Mouse (Mus musculus) heart, embryonic 12.5 days (tissue): ENCODE data around the gene Brinp3. TPM values are rescaled to one million over a fixed set of nuclear protein-coding genes. Genes with fewer than 3 reads are reported as not detected.
"Not testable (repeated sequence)": the region's sequence is repeated elsewhere in the genome, so short reads cannot be mapped to it uniquely, and the experiment has no call there.

Experiments used
- ATAC-seq: fragments of 200-750 bp; cut with Nextera tagmentation; 2 replicates; pipeline ENCODE4 v1.8.0; 2017; ENCODE audit warnings: moderate TSS enrichment, moderate library complexity; ENCODE audit not compliant: insufficient number of reproducible peaks, low FRiP score
- H3K27ac ChIP-seq: fragments of 300-500 bp; sonication (generic); 2 replicates; pipeline ENCODE4 v1.5.1; 2016; ENCODE audit warnings: mild to moderate bottlenecking, moderate library complexity; ENCODE audit not compliant: poor library complexity, severe bottlenecking
- H3K27me3 ChIP-seq: fragments of 300-500 bp; sonication (generic); replicated peaks from 2 replicates; pipeline ENCODE4 v1.6.1; 2016; ENCODE audit warnings: mild to moderate bottlenecking, moderate library complexity
- H3K36me3 ChIP-seq: fragments of 300-500 bp; sonication (generic); 2 replicates; pipeline ENCODE4 v1.6.1; 2016; ENCODE audit warnings: mild to moderate bottlenecking, moderate library complexity
- H3K4me1 ChIP-seq: fragments of 300-500 bp; sonication (generic); replicated peaks from 2 replicates; pipeline ENCODE4 v1.6.1; 2016; ENCODE audit warnings: mild to moderate bottlenecking
- H3K4me2 ChIP-seq: fragments of 300-500 bp; sonication (generic); 2 replicates; pipeline ENCODE4 v1.6.1; 2016; ENCODE audit warnings: mild to moderate bottlenecking, moderate library complexity
- H3K4me3 ChIP-seq: fragments of 300-500 bp; sonication (generic); 2 replicates; pipeline ENCODE4 v1.5.1; 2016; ENCODE audit warnings: mild to moderate bottlenecking
- H3K9ac ChIP-seq: fragments of 300-500 bp; sonication (generic); 2 replicates; pipeline ENCODE4 v1.6.1; 2016; ENCODE audit warnings: mild to moderate bottlenecking, moderate library complexity
- H3K9me3 ChIP-seq: fragments of 300-500 bp; sonication (generic); replicated peaks from 2 replicates; pipeline ENCODE4 v1.6.1; 2016; ENCODE audit warnings: mild to moderate bottlenecking, moderate library complexity
- WGBS: fragments of 180-500 bp; shearing (Covaris S2); methylation state at CpG from one replicate; pipeline ENCODE4 v1.1.7; 2016; 5-methylcytosine and 5-hydroxymethylcytosine counted together
- polyA plus RNA-seq: library from polyadenylated mRNA; unstranded; fragments of >200 nt; fragmentation: Nextera tagmentation; extraction: Ambion mirVana; gene quantifications from 2 replicates; pipeline ENCODE4 v1.2.1, GENCODE M21; 2016

The Brinp3 gene
- polyA plus RNA-seq, 1 experiment from 2014 or later: not detected

- H3K27ac ChIP-seq: no peak overlapping the region
- H3K27me3 ChIP-seq: no peaks in the 10 kb centered on the region
- no peaks in the 10 kb centered on the region for H3K36me3 ChIP-seq
- H3K9ac ChIP-seq: no peak overlapping the region
- no peak overlapping the region for H3K4me2 ChIP-seq
- ATAC-seq: no peak
- H3K9me3 ChIP-seq: no peaks in the 10 kb centered on the region
- H3K4me1 ChIP-seq: no peaks in the 10 kb centered on the region
- H3K4me3 ChIP-seq: no peak overlapping the region
Measured at GRCm38 (mm10) chr1:146556982-146557381, 62.4 kb downstream of the Brinp3 start.

- Histone ChIP-seq H3K27ac (no peak overlapping the region), H3K27me3 (no peaks in the 10 kb centered on the region), H3K4me3 (no peak overlapping the region), H3K9me3 (no peaks in the 10 kb centered on the region), H3K4me1 (no peaks in the 10 kb centered on the region), H3K4me2 (no peak overlapping the region), H3K36me3 (no peaks in the 10 kb centered on the region), H3K9ac (no peak overlapping the region)
- no peak for ATAC-seq
- WGBS: 48% methylated on average over 3 of the region's 3 CpGs
Measured at GRCm38 (mm10) chr1:146562144-146562543, 67.6 kb downstream of the Brinp3 start.

GRCm38 (mm10) chr1:146584181-146584580, 89.6 kb downstream of the Brinp3 start:
- H3K4me2 ChIP-seq: no peak overlapping the region
- 64% methylated on average over 7 of the region's 7 CpGs for whole genome bisulfite sequencing
- no peak for ATAC-seq

GRCm38 (mm10) chr1:146632895-146633294, 138.3 kb downstream of the Brinp3 start:
- Histone ChIP-seq H3K4me3 (no peak overlapping the region), H3K4me1 (no peaks in the 10 kb centered on the region), H3K27me3 (no peaks in the 10 kb centered on the region), H3K9ac (no peak overlapping the region), H3K4me2 (no peak overlapping the region), H3K27ac (no peak overlapping the region), H3K9me3 (no peaks in the 10 kb centered on the region), H3K36me3 (no peaks in the 10 kb centered on the region)
- ATAC-seq: no peak
- 22% methylated on average over 2 of the region's 2 CpGs for WGBS

More at GRCm38 (mm10) chr1:146584181-146584580, 89.6 kb downstream of the Brinp3 start:
- Histone ChIP-seq H3K36me3 (no peaks in the 10 kb centered on the region), H3K27ac (no peak overlapping the region), H3K27me3 (no peaks in the 10 kb centered on the region), H3K4me1 (no peaks in the 10 kb centered on the region), H3K9ac (no peak overlapping the region), H3K9me3 (no peaks in the 10 kb centered on the region), H3K4me3 (no peak overlapping the region)

GRCm38 (mm10) chr1:146657214-146657613, 162.7 kb downstream of the Brinp3 start:
- ATAC-seq: no peak
- H3K4me1 ChIP-seq: no peaks in the 10 kb centered on the region

GRCm38 (mm10) chr1:146700724-146701123, 206.2 kb downstream of the Brinp3 start:
- no peaks in the 10 kb centered on the region for H3K9me3 ChIP-seq
- WGBS: 66% methylated on average over 4 of the region's 4 CpGs

More at GRCm38 (mm10) chr1:146657214-146657613, 162.7 kb downstream of the Brinp3 start:
- no peak overlapping the region for H3K27ac ChIP-seq
- no peak overlapping the region for H3K9ac ChIP-seq
- WGBS: 84% methylated on average over 4 of the region's 4 CpGs
- no peaks in the 10 kb centered on the region for H3K9me3 ChIP-seq
- H3K4me2 ChIP-seq: no peak overlapping the region
- H3K4me3 ChIP-seq: no peak overlapping the region
- H3K36me3 ChIP-seq: no peaks in the 10 kb centered on the region
- H3K27me3 ChIP-seq: no peaks in the 10 kb centered on the region

GRCm38 (mm10) chr1:146719556-146719955, 225.0 kb downstream of the Brinp3 start:
- Histone ChIP-seq H3K9me3 (no peaks in the 10 kb centered on the region), H3K36me3 (no peaks in the 10 kb centered on the region), H3K4me2 (no peak overlapping the region), H3K9ac (no peak overlapping the region), H3K4me1 (no peaks in the 10 kb centered on the region), H3K27ac (no peak overlapping the region), H3K4me3 (no peak overlapping the region), H3K27me3 (no peaks in the 10 kb centered on the region)
- 62% methylated on average over 3 of the region's 3 CpGs for WGBS
- no peak for ATAC-seq

More at GRCm38 (mm10) chr1:146700724-146701123, 206.2 kb downstream of the Brinp3 start:
- no peak for ATAC-seq
- Histone ChIP-seq H3K27ac (no peak overlapping the region), H3K9ac (no peak overlapping the region), H3K36me3 (no peaks in the 10 kb centered on the region), H3K4me1 (no peaks in the 10 kb centered on the region), H3K4me3 (no peak overlapping the region), H3K4me2 (no peak overlapping the region), H3K27me3 (no peaks in the 10 kb centered on the region)

GRCm38 (mm10) chr1:146724784-146725513, 230.4 kb downstream of the Brinp3 start:
- ATAC-seq: 0 out of 2 replicates have a peak, but pooled peaks have one; percentile 39
- not testable (repeated sequence) for H3K4me1 ChIP-seq, H3K36me3 ChIP-seq, H3K27ac ChIP-seq, H3K9me3 ChIP-seq, H3K27me3 ChIP-seq
- WGBS: 4% methylated on average over 34 of the region's 35 CpGs
- Histone ChIP-seq H3K4me3 (peak overlapping the region; percentile 51), H3K4me2 (peak overlapping the region; percentile 72), H3K9ac (0 out of 2 replicates have a peak overlapping the region, but pooled peaks have one; percentile 41)

- H3K4me1 ChIP-seq: no peaks in the 10 kb centered on the region
- H3K36me3 ChIP-seq: no peaks in the 10 kb centered on the region
- no peaks in the 10 kb centered on the region for H3K9me3 ChIP-seq
- no peak for ATAC-seq
- no peak overlapping the region for H3K4me2 ChIP-seq
- H3K27me3 ChIP-seq: no peaks in the 10 kb centered on the region
- H3K27ac ChIP-seq: no peak overlapping the region
- H3K4me3 ChIP-seq: no peak overlapping the region
- no peak overlapping the region for H3K9ac ChIP-seq
Measured at GRCm38 (mm10) chr1:146751066-146751465, 256.5 kb downstream of the Brinp3 start.

- WGBS: 62% methylated on average over 4 of the region's 4 CpGs
- Histone ChIP-seq H3K27me3 (no peaks in the 10 kb centered on the region), H3K36me3 (no peaks in the 10 kb centered on the region), H3K4me2 (no peak overlapping the region), H3K4me1 (no peaks in the 10 kb centered on the region), H3K4me3 (no peak overlapping the region), H3K9me3 (no peaks in the 10 kb centered on the region), H3K27ac (no peak overlapping the region), H3K9ac (no peak overlapping the region)
- no peak for ATAC-seq
Measured at GRCm38 (mm10) chr1:146783259-146783658, 288.7 kb downstream of the Brinp3 start.

- H3K9ac ChIP-seq: no peak overlapping the region
- H3K4me3 ChIP-seq: no peak overlapping the region
- no peak for ATAC-seq
- H3K27ac ChIP-seq: no peak overlapping the region
- no peaks in the 10 kb centered on the region for H3K4me1 ChIP-seq
- no peaks in the 10 kb centered on the region for H3K36me3 ChIP-seq
- H3K27me3 ChIP-seq: no peaks in the 10 kb centered on the region
- H3K9me3 ChIP-seq: no peaks in the 10 kb centered on the region
- no peak overlapping the region for H3K4me2 ChIP-seq
- 72% methylated on average over 2 of the region's 2 CpGs for WGBS
Measured at GRCm38 (mm10) chr1:146787236-146787635, 292.7 kb downstream of the Brinp3 start.

- no peak for ATAC-seq
- Histone ChIP-seq H3K9ac (no peak overlapping the region), H3K27me3 (no peaks in the 10 kb centered on the region), H3K27ac (no peak overlapping the region), H3K4me3 (no peak overlapping the region), H3K4me2 (no peak overlapping the region), H3K36me3 (no peaks in the 10 kb centered on the region), H3K4me1 (no peaks in the 10 kb centered on the region), H3K9me3 (no peaks in the 10 kb centered on the region)
Measured at GRCm38 (mm10) chr1:146792826-146793225, 298.3 kb downstream of the Brinp3 start.
